8 mouse cellular contexts compared by ENCODE assay signal in the genomic region with DNA sequence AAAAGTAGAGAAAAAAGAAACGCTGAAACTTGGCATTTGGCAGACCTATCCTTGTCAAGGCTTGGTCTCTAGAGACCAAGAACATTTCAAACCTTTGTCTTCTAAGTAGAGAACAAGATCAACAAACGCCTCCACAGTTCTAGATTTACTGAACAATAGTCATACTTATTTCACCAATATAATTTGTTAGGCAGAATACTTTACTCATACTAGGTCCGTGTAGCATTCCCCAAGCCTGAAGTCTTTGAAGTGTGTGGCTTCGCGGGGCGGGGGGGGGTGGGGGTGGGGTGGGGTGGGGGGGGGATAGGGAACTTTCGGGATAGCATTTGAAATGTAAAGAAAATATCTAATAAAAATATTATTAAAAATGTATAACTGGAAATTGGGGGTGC. TPM values are rescaled to one million over a fixed set of nuclear protein-coding genes. Genes with fewer than 3 reads are reported as not detected.
A peak's percentile ranks its signal among the peaks of the same experiment; 100 is the strongest.
DNase-seq lines count a peak whose midpoint lies in the region; ATAC-seq and TF ChIP-seq lines count a peak whose summit lies in the region.

No protein-coding gene starts in this region.

- DNase-seq in liver, adult 2 months (ENCODE audit: extremely low read depth, low read depth, low spot score), result no peak
- DNase-seq in liver, result no peak
- no peak for DNase-seq in forebrain, embryonic 10.5 days (ENCODE audit: extremely low spot score, low spot score)
- no peak for DNase-seq in limb, embryonic 11.5 days (ENCODE audit: low spot score)
- DNase-seq in cerebellum, postnatal 14 days, result no peak
- no peak for DNase-seq in right cerebral cortex, postnatal 25 days

- peaks cover 6% of the 10 kb centered on the region for H3K36me3 ChIP-seq in liver, adult 2 months (ENCODE audit: control insufficient read depth, insufficient read depth, low read length)
- 0 out of 2 replicates have a peak, but pooled peaks cover 6% of the 10 kb centered on the region for H3K36me3 ChIP-seq in forebrain, embryonic 10.5 days (replicated peaks)
- no peaks in the 10 kb centered on the region; the same call in 1 of the 2 replicates for H3K36me3 ChIP-seq in limb, embryonic 11.5 days (ENCODE audit: control insufficient read depth, insufficient read depth, low read length)
- peaks cover 4% of the 10 kb centered on the region; the same call in 1 of the 2 replicates for H3K36me3 ChIP-seq in neural tube, embryonic 15.5 days

- no peak overlapping the region for H3K27ac ChIP-seq in liver, adult 2 months (replicated peaks; ENCODE audit: insufficient read depth, low read depth, low read length)
- H3K27ac ChIP-seq in forebrain, embryonic 10.5 days, result peak overlapping the region; percentile 92; the same call in 1 of the 2 replicates
- H3K27ac ChIP-seq in limb, embryonic 11.5 days (replicated peaks; ENCODE audit: low read depth, low read length), result no peak overlapping the region
- peak overlapping the region; percentile 70; the same call in 1 of the 2 replicates for H3K27ac ChIP-seq in neural tube, embryonic 15.5 days (replicated peaks)

- WGBS in liver, adult 2 months, result 38% methylated on average over 7 of the region's 7 CpGs
- 53% methylated on average over 7 of the region's 7 CpGs for WGBS in forebrain, embryonic 10.5 days
- 55% methylated on average over 7 of the region's 7 CpGs for WGBS in limb, embryonic 11.5 days
- 48% methylated on average over 7 of the region's 7 CpGs for WGBS in neural tube, embryonic 15.5 days

- no peak for TF ChIP-seq POLR2A in liver, adult 2 months (IDR thresholded peaks at IDR 0.05; ENCODE audit: extremely low read depth, insufficient read depth, low read length)

- peak overlapping the region; percentile 78; the same call in 1 of the 2 replicates for H3K4me2 ChIP-seq in limb, embryonic 11.5 days (ENCODE audit: low read depth, severe bottlenecking)
- peak overlapping the region; percentile 88 for H3K4me2 ChIP-seq in neural tube, embryonic 15.5 days

- H3K4me1 ChIP-seq in liver, adult 2 months (ENCODE audit: control insufficient read depth, insufficient read depth, low read length), result peaks cover 9% of the 10 kb centered on the region
- peaks cover 14% of the 10 kb centered on the region for H3K4me1 ChIP-seq in forebrain, embryonic 10.5 days
- 0 out of 2 replicates have a peak, but pooled peaks cover 2% of the 10 kb centered on the region for H3K4me1 ChIP-seq in limb, embryonic 11.5 days (ENCODE audit: control insufficient read depth, insufficient read depth, low read length)
- peaks cover 12% of the 10 kb centered on the region for H3K4me1 ChIP-seq in neural tube, embryonic 15.5 days

- no peaks in the 10 kb centered on the region for H3K27me3 ChIP-seq in liver, adult 2 months (ENCODE audit: control insufficient read depth, insufficient read depth, low read length)
- no peaks in the 10 kb centered on the region for H3K27me3 ChIP-seq in forebrain, embryonic 10.5 days (ENCODE audit: poor library complexity, severe bottlenecking)
- no peaks in the 10 kb centered on the region for H3K27me3 ChIP-seq in limb, embryonic 11.5 days (ENCODE audit: control insufficient read depth, insufficient read depth, low read length)
- H3K27me3 ChIP-seq in neural tube, embryonic 15.5 days (replicated peaks), result no peaks in the 10 kb centered on the region

- no peak for TF ChIP-seq CTCF in liver, adult 2 months (IDR thresholded peaks at IDR 0.05; ENCODE audit: low read depth, low read length)

- H3K4me3 ChIP-seq in liver, adult 2 months (ENCODE audit: insufficient read depth, low read depth, low read length), result peak overlapping the region; percentile 98; the same call in 1 of the 2 replicates
- H3K4me3 ChIP-seq in forebrain, embryonic 10.5 days, result peak overlapping the region; percentile 90
- peak overlapping the region; percentile 78 for H3K4me3 ChIP-seq in limb, embryonic 11.5 days (ENCODE audit: low read depth, low read length)
- H3K4me3 ChIP-seq in neural tube, embryonic 15.5 days (replicated peaks), result peak overlapping the region; percentile 62

- H3K9ac ChIP-seq in liver, adult 2 months (ENCODE audit: low read depth, low read length), result no peak overlapping the region
- no peak overlapping the region for H3K9ac ChIP-seq in limb, embryonic 11.5 days (ENCODE audit: low read length)
- 0 out of 2 replicates have a peak overlapping the region, but pooled peaks have one; percentile 63 for H3K9ac ChIP-seq in neural tube, embryonic 15.5 days (replicated peaks)

- ATAC-seq in limb, embryonic 11.5 days (ENCODE audit: insufficient number of reproducible peaks, low FRiP score, low TSS enrichment, low read depth), result peak; percentile 23; the same call in 1 of the 2 replicates
- ATAC-seq in neural tube, embryonic 15.5 days (ENCODE audit: low FRiP score), result peak; percentile 42; the same call in 1 of the 2 replicates
- no peak for ATAC-seq in megakaryocyte-erythroid progenitor cell, adult 5-6 weeks (replicated peaks; ENCODE audit: low FRiP score, low TSS enrichment, poor library complexity, severe bottlenecking)

- H3K9me3 ChIP-seq in forebrain, embryonic 10.5 days, result no peaks in the 10 kb centered on the region
- no peaks in the 10 kb centered on the region for H3K9me3 ChIP-seq in limb, embryonic 11.5 days (ENCODE audit: control insufficient read depth, low read length)
- no peaks in the 10 kb centered on the region for H3K9me3 ChIP-seq in neural tube, embryonic 15.5 days (replicated peaks)

- H3K79me2 ChIP-seq in liver, adult 2 months (ENCODE audit: control insufficient read depth, insufficient read depth, low read length), result peaks cover 30% of the 10 kb centered on the region; the same call in 1 of the 2 replicates

RNA-seq across cellular contexts. Expression of a gene that starts 0.4 kb away (rescaled TPM):
- total RNA-seq in liver, adult 2 months (2014; rRNA removed), result 106 and 125 TPM in 2 replicates
- polyA plus RNA-seq in liver, adult 2 months (2012; rRNA removed), result 159 and 191 TPM in 2 replicates
- 36.4 and 41.3 TPM in 2 replicates for polyA plus RNA-seq in forebrain, embryonic 10.5 days (2016; fragmentation: Nextera tagmentation; extraction: Ambion mirVana)
- polyA plus RNA-seq in limb, embryonic 11.5 days (2014; fragmentation: Nextera tagmentation; extraction: Ambion mirVana), result 38.8 and 40.2 TPM in 2 replicates
- 16.8 and 20.4 TPM in 2 replicates for polyA plus RNA-seq in neural tube, embryonic 15.5 days (2015; fragmentation: Nextera tagmentation; extraction: Ambion mirVana)
- 48.6 and 51.8 TPM in 2 replicates for total RNA-seq in megakaryocyte-erythroid progenitor cell, adult 5-6 weeks (2014; fragmentation: Nextera tagmentation)
- 25.6 and 44.4 TPM in 2 replicates for total RNA-seq in megakaryocyte-erythroid progenitor cell, adult 5-6 weeks (2017)

RNA-seq across cellular contexts. Expression of a gene that starts 34.2 kb away (rescaled TPM):
- total RNA-seq in liver, adult 2 months (2014; rRNA removed), result 39.0 and 44.9 TPM in 2 replicates
- 24.3 and 28.2 TPM in 2 replicates for polyA plus RNA-seq in liver, adult 2 months (2012; rRNA removed)
- polyA plus RNA-seq in forebrain, embryonic 10.5 days (2016; fragmentation: Nextera tagmentation; extraction: Ambion mirVana), result 102 and 105 TPM in 2 replicates
- 123 and 130 TPM in 2 replicates for polyA plus RNA-seq in limb, embryonic 11.5 days (2014; fragmentation: Nextera tagmentation; extraction: Ambion mirVana)
- polyA plus RNA-seq in neural tube, embryonic 15.5 days (2015; fragmentation: Nextera tagmentation; extraction: Ambion mirVana), result 93.6 and 105 TPM in 2 replicates
- 51.1 and 53.5 TPM in 2 replicates for total RNA-seq in megakaryocyte-erythroid progenitor cell, adult 5-6 weeks (2014; fragmentation: Nextera tagmentation)
- 49.8 and 60.8 TPM in 2 replicates for total RNA-seq in megakaryocyte-erythroid progenitor cell, adult 5-6 weeks (2017)

RNA-seq across cellular contexts. Expression of a gene that starts 44.2 kb away (rescaled TPM):
- total RNA-seq in liver, adult 2 months (2014; rRNA removed), result 42.3 and 46.1 TPM in 2 replicates
- polyA plus RNA-seq in liver, adult 2 months (2012; rRNA removed), result 27.4 and 28.5 TPM in 2 replicates
- 245 and 247 TPM in 2 replicates for polyA plus RNA-seq in forebrain, embryonic 10.5 days (2016; fragmentation: Nextera tagmentation; extraction: Ambion mirVana)
- polyA plus RNA-seq in limb, embryonic 11.5 days (2014; fragmentation: Nextera tagmentation; extraction: Ambion mirVana), result 284 and 285 TPM in 2 replicates
- polyA plus RNA-seq in neural tube, embryonic 15.5 days (2015; fragmentation: Nextera tagmentation; extraction: Ambion mirVana), result 105 and 120 TPM in 2 replicates
- total RNA-seq in megakaryocyte-erythroid progenitor cell, adult 5-6 weeks (2014; fragmentation: Nextera tagmentation), result 256 and 308 TPM in 2 replicates
- 300 and 428 TPM in 2 replicates for total RNA-seq in megakaryocyte-erythroid progenitor cell, adult 5-6 weeks (2017)

RNA-seq across cellular contexts. Expression of a gene that starts 44.3 kb away (rescaled TPM):
- 0.07 and 0.09 TPM in 2 replicates for total RNA-seq in liver, adult 2 months (2014; rRNA removed)
- polyA plus RNA-seq in liver, adult 2 months (2012; rRNA removed), result 0.04 and 0.07 TPM in 2 replicates
- 0.06 TPM in 1 of 2 replicates, not detected in the other for polyA plus RNA-seq in forebrain, embryonic 10.5 days (2016; fragmentation: Nextera tagmentation; extraction: Ambion mirVana)
- not detected in 2 replicates for polyA plus RNA-seq in limb, embryonic 11.5 days (2014; fragmentation: Nextera tagmentation; extraction: Ambion mirVana)
- not detected in 2 replicates for polyA plus RNA-seq in neural tube, embryonic 15.5 days (2015; fragmentation: Nextera tagmentation; extraction: Ambion mirVana)
- not detected in 2 replicates for total RNA-seq in megakaryocyte-erythroid progenitor cell, adult 5-6 weeks (2014; fragmentation: Nextera tagmentation)
- total RNA-seq in megakaryocyte-erythroid progenitor cell, adult 5-6 weeks (2017), result not detected in 2 replicates

Comparison
In these comparisons a context has a peak if more than half of its experiments do, and no peak if none do; other contexts are left out.
1. H3K27ac ChIP-seq: peak in forebrain, embryonic 10.5 days (single experiment) and neural tube, embryonic 15.5 days (single experiment); none in liver, adult 2 months (single experiment) and limb, embryonic 11.5 days (single experiment).
2. Peak in every context shown above with its lines, with median percentiles within 50 percentile points of each other: H3K4me3 ChIP-seq.